14 mouse cellular contexts compared by ENCODE assay signal in the genomic region with DNA sequence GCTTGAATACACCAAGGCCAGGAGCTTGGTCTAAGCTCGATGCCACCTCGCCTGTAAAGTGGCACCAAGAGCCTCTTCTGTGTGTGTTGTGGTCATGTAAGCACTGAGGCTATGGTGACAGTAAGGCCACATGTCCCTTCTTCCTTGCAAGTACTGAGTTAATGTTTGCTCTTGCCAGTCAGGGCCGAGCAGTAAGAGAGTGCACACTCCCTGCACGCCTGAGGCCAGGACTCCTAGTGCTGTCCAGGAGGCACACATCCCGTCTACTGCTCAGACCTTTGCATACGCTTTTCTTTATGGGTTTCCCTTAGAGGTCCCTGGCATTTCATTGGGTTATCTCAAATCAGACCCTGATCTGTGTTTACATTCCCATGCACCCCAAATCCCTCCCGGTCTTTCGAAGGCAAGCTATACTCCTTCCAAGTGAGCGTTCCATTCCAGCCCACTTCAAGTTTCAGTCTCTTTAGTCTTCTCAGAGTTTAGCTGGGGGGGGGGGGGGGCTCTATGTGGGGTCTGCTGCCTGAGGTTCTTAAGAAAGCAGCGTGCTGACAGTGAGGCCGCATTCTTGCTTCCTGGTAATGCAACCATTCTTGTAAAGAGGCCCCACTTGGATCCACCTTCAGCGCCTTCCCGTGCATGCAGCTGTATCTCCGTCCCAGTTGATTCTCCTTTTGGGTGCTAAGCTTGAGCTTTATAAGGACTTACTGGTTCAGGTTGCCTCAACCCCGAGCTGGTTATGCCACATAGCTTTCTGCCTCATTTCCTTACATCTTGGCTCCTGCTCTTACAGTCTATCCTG.
"Had no signal": no experiment of that assay in that cellular context is flagged by ENCODE, and none has a peak within 500 bp of the region (broad histone marks: within the 10 kb centered on the region; RNA-seq: fewer than 3 reads in every experiment).

No protein-coding gene starts in this region.

- ATAC-seq: inflammation-experienced regulatory T-cells, adult 6 months; intestine, postnatal 0 days had no signal

- H3K36me3 ChIP-seq: limb, embryonic 10.5 days; midbrain, embryonic 15.5 days; neural tube, embryonic 12.5 days had no signal

- H3K4me3 ChIP-seq: left cerebral cortex, adult 2 months; limb, embryonic 10.5 days; liver, embryonic 15.5 days; midbrain, embryonic 15.5 days; neural tube, embryonic 12.5 days had no signal

- H3K27me3 ChIP-seq: liver, embryonic 15.5 days; megakaryocyte, embryonic 14.5 days; midbrain, embryonic 15.5 days; neural tube, embryonic 12.5 days had no signal

- H3K27ac ChIP-seq: left cerebral cortex, adult 2 months; limb, embryonic 10.5 days; liver, embryonic 15.5 days; macrophage; midbrain, embryonic 15.5 days; neural tube, embryonic 12.5 days had no signal

- H3K9ac ChIP-seq: liver, embryonic 15.5 days; lung, embryonic 14.5 days; midbrain, embryonic 15.5 days; neural tube, embryonic 12.5 days had no signal

- H3K4me2 ChIP-seq: liver, embryonic 11.5 days; liver, embryonic 15.5 days; lung, embryonic 14.5 days; midbrain, embryonic 11.5 days; midbrain, embryonic 15.5 days; neural tube, embryonic 12.5 days had no signal

- DNase-seq: lung, embryonic 14.5 days; lung, postnatal 14 days; thymus, postnatal 36 days had no signal

- H3K9me3 ChIP-seq: limb, embryonic 10.5 days; liver, embryonic 15.5 days; midbrain, embryonic 15.5 days had no signal

- H3K4me1 ChIP-seq: limb, embryonic 10.5 days; liver, embryonic 15.5 days had no signal
